Mouse (Mus musculus): ENCODE measurements around the gene Fer. TPM values are rescaled to one million over a fixed set of nuclear protein-coding genes. Genes with fewer than 3 reads are reported as not detected.

Gene Fer
- polyA plus RNA-seq (2016; fragmentation: Nextera tagmentation; extraction: Ambion mirVana) = 19.1 and 25.4 TPM in 2 replicates

- H3K27ac ChIP-seq = peak within 1 kb of the TSS; percentile 93
- peak within 1 kb of the TSS; percentile 94 for H3K4me3 ChIP-seq
- DNase-seq (ENCODE audit: low spot score) = no peak
- under 1% methylated on average over 40 of the region's 41 CpGs for WGBS
- H3K36me3 ChIP-seq = no peaks in the 10 kb centered on the region
- H3K9me3 ChIP-seq (replicated peaks) = no peaks in the 10 kb centered on the region
- H3K27me3 ChIP-seq (ENCODE audit: low read depth, poor library complexity, severe bottlenecking) = no peaks in the 10 kb centered on the region
- peaks cover 9% of the 10 kb centered on the region for H3K4me1 ChIP-seq
These were observed at the start of gene Fer for GRCm38 (mm10) chr17:63863012-63863630. TSS of gene Fer (plus strand) at chr17:63863062.

- WGBS = 86% methylated on average over 6 of the region's 6 CpGs
- H3K27ac ChIP-seq = no peak overlapping the region
These were observed 49.3 kb upstream of the Fer start for GRCm38 (mm10) chr17:63813552-63813951.

DNA sequence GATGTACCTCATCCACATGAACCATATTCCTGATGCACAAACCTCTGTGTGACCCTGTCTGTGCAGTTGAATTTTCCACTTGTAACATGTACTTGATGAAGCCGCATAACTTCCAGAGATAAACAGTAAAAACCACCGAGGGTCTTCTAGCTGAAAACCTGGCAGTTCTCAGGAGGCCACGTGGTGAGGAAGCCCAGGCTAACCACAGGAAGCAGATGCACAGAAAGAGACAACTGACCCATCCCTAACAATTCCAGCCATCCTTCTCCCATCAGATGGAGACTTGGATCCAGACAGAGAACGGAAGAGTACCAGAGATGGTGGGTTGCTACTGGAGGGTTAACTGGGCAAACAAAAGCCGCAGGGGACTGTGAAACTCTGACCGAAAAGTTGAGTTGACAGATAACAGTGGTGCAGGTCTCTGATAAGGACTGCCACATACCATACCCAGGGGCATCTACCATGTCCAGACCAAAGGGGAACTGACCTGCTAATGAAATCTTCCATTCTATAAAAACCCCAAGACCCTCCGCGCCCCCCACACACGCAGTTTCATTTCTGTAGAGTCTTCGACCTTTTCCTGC lies 44.3 kb upstream of the Fer start:
- DNase-seq (ENCODE audit: low spot score) = peak; percentile 7
- Histone ChIP-seq H3K9me3 (replicated peaks) (no peaks in the 10 kb centered on the region), H3K27me3 (ENCODE audit: low read depth, poor library complexity, severe bottlenecking) (no peaks in the 10 kb centered on the region), H3K4me3 (no peak overlapping the region), H3K4me1 (no peaks in the 10 kb centered on the region), H3K36me3 (no peaks in the 10 kb centered on the region), H3K27ac (no peak overlapping the region)
- WGBS = 82% methylated on average over 10 of the region's 10 CpGs

More at GRCm38 (mm10) chr17:63813552-63813951, 49.3 kb upstream of the Fer start:
- Histone ChIP-seq H3K9me3 (replicated peaks) (no peaks in the 10 kb centered on the region), H3K36me3 (no peaks in the 10 kb centered on the region), H3K4me3 (no peak overlapping the region), H3K4me1 (peaks cover 5% of the 10 kb centered on the region; the same call in 1 of the 2 replicates), H3K27me3 (ENCODE audit: low read depth, poor library complexity, severe bottlenecking) (no peaks in the 10 kb centered on the region)
- peak; percentile 2 for DNase-seq (ENCODE audit: low spot score)

DNA sequence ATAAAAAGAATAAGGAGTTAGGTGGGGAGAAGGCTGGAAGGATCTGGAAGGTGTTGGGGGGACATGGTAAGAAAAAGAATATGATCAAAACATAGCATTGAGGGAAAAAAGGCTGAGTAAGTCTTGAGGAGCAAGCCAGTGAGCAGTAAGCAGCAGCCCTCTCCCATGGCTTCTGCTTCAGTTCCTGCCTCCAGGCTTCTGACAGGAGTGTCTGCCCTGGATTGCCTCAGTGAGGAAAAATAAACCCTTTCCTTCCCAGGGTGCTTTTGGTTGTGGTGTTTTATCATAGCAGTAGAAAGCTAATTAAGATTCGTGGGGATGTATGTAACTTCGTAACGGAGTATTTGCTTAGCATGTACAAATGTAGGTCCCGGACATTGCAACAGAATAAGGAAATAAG lies 38.7 kb upstream of the Fer start:
- no peaks in the 10 kb centered on the region for H3K9me3 ChIP-seq (replicated peaks)

GRCm38 (mm10) chr17:63826196-63826595 lies 36.7 kb upstream of the Fer start:
- Histone ChIP-seq H3K4me1 (no peaks in the 10 kb centered on the region), H3K36me3 (no peaks in the 10 kb centered on the region), H3K27ac (no peak overlapping the region), H3K9me3 (replicated peaks) (no peaks in the 10 kb centered on the region), H3K27me3 (ENCODE audit: low read depth, poor library complexity, severe bottlenecking) (no peaks in the 10 kb centered on the region), H3K4me3 (no peak overlapping the region)
- peak; percentile 26 for DNase-seq (ENCODE audit: low spot score)
- WGBS = 86% methylated on average over 8 of the region's 8 CpGs

More for the DNA sequence above, 38.7 kb upstream of the Fer start:
- no peaks in the 10 kb centered on the region for H3K36me3 ChIP-seq
- H3K27ac ChIP-seq = no peak overlapping the region
- no peak overlapping the region for H3K4me3 ChIP-seq
- peak; percentile 12 for DNase-seq (ENCODE audit: low spot score)
- 94% methylated on average over 4 of the region's 4 CpGs for WGBS
- no peaks in the 10 kb centered on the region for H3K27me3 ChIP-seq (ENCODE audit: low read depth, poor library complexity, severe bottlenecking)
- H3K4me1 ChIP-seq = no peaks in the 10 kb centered on the region

DNA sequence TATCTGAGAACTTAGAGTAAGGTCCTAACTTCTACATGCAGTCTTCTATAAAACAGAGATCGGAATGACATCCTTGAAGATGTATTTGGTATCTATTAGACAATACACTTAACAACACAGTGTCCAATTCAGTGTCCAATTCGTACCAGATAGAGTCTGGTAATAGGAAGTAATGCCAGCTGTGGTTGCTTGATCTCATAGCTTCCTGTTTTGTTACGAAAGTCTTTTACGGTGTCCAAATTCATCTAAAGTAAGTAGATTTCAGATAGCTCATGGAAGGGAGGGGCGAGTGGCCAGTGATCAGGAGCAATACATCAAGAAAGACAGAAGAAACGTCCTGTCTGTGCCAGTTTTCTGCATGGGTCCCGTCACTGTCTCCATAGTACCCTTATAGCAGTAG lies 36.1 kb upstream of the Fer start:
- H3K9me3 ChIP-seq (replicated peaks) = no peaks in the 10 kb centered on the region
- no peak overlapping the region for H3K4me3 ChIP-seq
- WGBS = 82% methylated on average over 7 of the region's 7 CpGs
- H3K36me3 ChIP-seq = no peaks in the 10 kb centered on the region
- H3K27ac ChIP-seq = no peak overlapping the region
- no peaks in the 10 kb centered on the region for H3K4me1 ChIP-seq
- DNase-seq (ENCODE audit: low spot score) = peak; percentile 2
- H3K27me3 ChIP-seq (ENCODE audit: low read depth, poor library complexity, severe bottlenecking) = no peaks in the 10 kb centered on the region

GRCm38 (mm10) chr17:63828561-63829332 lies 34.1 kb upstream of the Fer start:
- no peak for DNase-seq (ENCODE audit: low spot score)
- H3K9me3 ChIP-seq (replicated peaks) = no peaks in the 10 kb centered on the region
- no peaks in the 10 kb centered on the region for H3K27me3 ChIP-seq (ENCODE audit: low read depth, poor library complexity, severe bottlenecking)
- H3K4me1 ChIP-seq = no peaks in the 10 kb centered on the region
- no peak overlapping the region for H3K27ac ChIP-seq
- WGBS = 64% methylated on average over 5 of the region's 5 CpGs
- H3K4me3 ChIP-seq = no peak overlapping the region
- H3K36me3 ChIP-seq = no peaks in the 10 kb centered on the region

- Histone ChIP-seq H3K9me3 (replicated peaks) (no peaks in the 10 kb centered on the region), H3K27me3 (ENCODE audit: low read depth, poor library complexity, severe bottlenecking) (no peaks in the 10 kb centered on the region), H3K4me3 (no peak overlapping the region), H3K27ac (no peak overlapping the region), H3K4me1 (no peaks in the 10 kb centered on the region), H3K36me3 (no peaks in the 10 kb centered on the region)
- DNase-seq (ENCODE audit: low spot score) = no peak
- 80% methylated on average over 4 of the region's 4 CpGs for WGBS
These were observed 31.3 kb upstream of the Fer start for GRCm38 (mm10) chr17:63831550-63831949.

- WGBS = 85% methylated on average over 2 of the region's 2 CpGs
- Histone ChIP-seq H3K4me3 (no peak overlapping the region), H3K4me1 (no peaks in the 10 kb centered on the region), H3K27ac (no peak overlapping the region), H3K9me3 (replicated peaks) (no peaks in the 10 kb centered on the region), H3K27me3 (ENCODE audit: low read depth, poor library complexity, severe bottlenecking) (no peaks in the 10 kb centered on the region), H3K36me3 (no peaks in the 10 kb centered on the region)
- no peak for DNase-seq (ENCODE audit: low spot score)
These were observed 26.6 kb upstream of the Fer start for GRCm38 (mm10) chr17:63836223-63836622.

GRCm38 (mm10) chr17:63836641-63837040 lies 26.2 kb upstream of the Fer start:
- no peaks in the 10 kb centered on the region for H3K4me1 ChIP-seq
- 96% methylated on average over 8 of the region's 8 CpGs for WGBS
- no peak overlapping the region for H3K27ac ChIP-seq
- DNase-seq (ENCODE audit: low spot score) = no peak
- H3K4me3 ChIP-seq = no peak overlapping the region
- H3K27me3 ChIP-seq (ENCODE audit: low read depth, poor library complexity, severe bottlenecking) = no peaks in the 10 kb centered on the region
- no peaks in the 10 kb centered on the region for H3K36me3 ChIP-seq
- no peaks in the 10 kb centered on the region for H3K9me3 ChIP-seq (replicated peaks)

DNA sequence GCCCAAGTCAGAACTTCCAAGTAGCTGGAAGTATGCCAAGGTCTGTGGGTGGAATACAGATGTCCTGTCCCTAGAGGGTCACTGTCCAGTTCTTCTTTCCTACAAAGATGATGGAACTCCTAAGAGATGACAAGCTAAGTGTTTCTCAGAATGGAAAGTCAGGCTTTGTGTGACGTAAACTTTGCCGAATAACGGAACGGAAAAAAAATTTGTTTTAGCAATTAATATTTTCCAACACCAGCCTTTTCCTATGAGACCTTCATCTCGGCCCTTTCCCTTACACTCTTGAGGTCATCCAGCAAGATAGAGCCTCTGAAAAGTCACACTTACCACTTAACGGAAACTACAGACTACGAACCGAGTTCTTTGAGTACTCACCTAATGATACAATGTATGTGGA lies 24.7 kb upstream of the Fer start:
- no peak for DNase-seq (ENCODE audit: low spot score)
- H3K4me3 ChIP-seq = no peak overlapping the region
- no peaks in the 10 kb centered on the region for H3K4me1 ChIP-seq
- WGBS = 93% methylated on average over 8 of the region's 8 CpGs
- H3K27me3 ChIP-seq (ENCODE audit: low read depth, poor library complexity, severe bottlenecking) = no peaks in the 10 kb centered on the region
- no peaks in the 10 kb centered on the region for H3K36me3 ChIP-seq
- no peak overlapping the region for H3K27ac ChIP-seq
- H3K9me3 ChIP-seq (replicated peaks) = no peaks in the 10 kb centered on the region

DNA sequence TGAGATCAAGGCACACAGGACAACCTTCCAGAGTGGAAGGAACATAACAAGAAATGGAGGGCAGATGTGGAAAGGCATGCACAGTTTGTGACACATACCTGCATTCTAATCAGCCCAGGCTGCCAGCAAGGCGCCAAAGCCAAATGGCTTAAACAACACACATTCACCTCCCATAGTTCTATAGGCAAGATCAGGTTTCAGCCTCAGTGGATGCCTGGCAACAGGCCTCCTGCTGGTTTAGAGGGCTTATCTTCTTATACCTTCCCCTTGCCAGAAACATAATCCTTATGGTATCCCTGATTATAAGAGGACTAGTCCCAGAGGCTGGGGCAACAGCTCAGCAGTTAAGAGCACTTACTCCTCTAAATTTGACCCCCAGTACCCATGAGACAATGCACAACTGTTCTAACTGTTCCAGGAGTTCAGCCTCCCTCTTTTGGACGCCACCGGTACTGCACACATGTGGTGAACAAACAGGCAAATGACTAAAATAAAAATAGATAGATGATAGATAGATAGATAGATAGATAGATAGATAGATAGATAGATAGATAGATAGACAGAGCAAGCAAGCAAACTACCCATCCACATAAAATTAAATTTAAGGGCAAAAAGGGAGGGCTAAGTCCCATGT lies 23.1 kb upstream of the Fer start:
- Histone ChIP-seq H3K27me3 (ENCODE audit: low read depth, poor library complexity, severe bottlenecking) (no peaks in the 10 kb centered on the region), H3K36me3 (no peaks in the 10 kb centered on the region), H3K9me3 (replicated peaks) (no peaks in the 10 kb centered on the region), H3K4me1 (no peaks in the 10 kb centered on the region), H3K4me3 (no peak overlapping the region), H3K27ac (no peak overlapping the region)
- WGBS = 92% methylated on average over 3 of the region's 3 CpGs
- no peak for DNase-seq (ENCODE audit: low spot score)

GRCm38 (mm10) chr17:63842226-63842625 lies 20.6 kb upstream of the Fer start:
- no peaks in the 10 kb centered on the region for H3K4me1 ChIP-seq
- 82% methylated on average over 1 of the region's 1 CpGs for WGBS
- H3K27me3 ChIP-seq (ENCODE audit: low read depth, poor library complexity, severe bottlenecking) = no peaks in the 10 kb centered on the region
- no peak for DNase-seq (ENCODE audit: low spot score)
- no peaks in the 10 kb centered on the region for H3K36me3 ChIP-seq
- H3K27ac ChIP-seq = no peak overlapping the region
- H3K4me3 ChIP-seq = no peak overlapping the region
- no peaks in the 10 kb centered on the region for H3K9me3 ChIP-seq (replicated peaks)

All from limb, embryonic 10.5 days (tissue).